Mouse (Mus musculus) adrenal gland, postnatal 0 days (tissue): Measurements from ENCODE around the gene Defb6. TPM values are rescaled to one million over a fixed set of nuclear protein-coding genes. Genes with fewer than 3 reads are reported as not detected.

Experiments used
- polyA plus RNA-seq: library from polyadenylated mRNA; unstranded; fragments of >200 nt; fragmentation: Nextera tagmentation; extraction: Ambion mirVana; gene quantifications from 2 replicates; pipeline ENCODE4 v1.2.1, GENCODE M21; 2015

Gene Defb6
- polyA plus RNA-seq = not detected in 2 replicates

DNA sequence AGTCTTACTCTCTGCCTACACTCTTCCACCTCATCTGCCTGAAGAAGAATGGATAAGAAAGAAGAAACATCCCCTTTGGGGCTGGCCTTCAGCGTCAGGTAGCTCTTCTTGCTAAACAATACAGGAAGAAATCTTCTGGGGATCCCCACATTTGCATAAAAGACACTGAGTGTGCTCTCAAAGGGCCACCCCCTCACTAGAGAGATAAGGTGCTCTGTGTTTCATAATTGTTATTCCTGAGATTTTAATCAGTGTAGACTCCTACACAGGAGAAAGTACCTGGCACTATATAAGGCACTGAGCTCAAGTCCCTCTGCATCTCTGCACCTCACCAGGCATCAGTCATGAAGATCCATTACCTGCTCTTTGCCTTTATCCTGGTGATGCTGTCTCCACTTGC is at the start of gene Defb6:
Gene Defb6 (plus strand): TSS at position 318 of the 400 bp plus-strand sequence.

DNA sequence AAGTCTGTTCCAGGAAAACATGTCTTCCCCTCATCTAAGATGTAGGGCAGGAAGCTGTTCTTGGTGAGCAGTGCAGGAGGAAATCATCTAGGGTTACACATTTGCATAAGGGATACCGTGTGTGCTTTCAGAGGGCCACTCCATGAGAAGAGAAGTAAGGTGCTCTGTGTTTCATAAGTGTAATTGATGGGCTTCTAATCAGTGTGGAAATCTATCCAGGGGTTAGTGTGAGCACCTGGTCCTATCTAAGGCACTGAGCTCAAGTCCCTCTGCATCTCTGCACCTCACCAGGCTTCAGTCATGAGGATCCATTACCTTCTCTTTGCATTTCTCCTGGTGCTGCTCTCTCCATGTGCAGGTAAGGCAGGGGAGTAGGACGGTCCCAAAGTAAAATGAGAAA is 14.3 kb downstream of the Defb6 start, which contains the start of gene Defb46:
Gene Defb46 (plus strand): TSS at position 301 of the 400 bp plus-strand sequence.

DNA sequence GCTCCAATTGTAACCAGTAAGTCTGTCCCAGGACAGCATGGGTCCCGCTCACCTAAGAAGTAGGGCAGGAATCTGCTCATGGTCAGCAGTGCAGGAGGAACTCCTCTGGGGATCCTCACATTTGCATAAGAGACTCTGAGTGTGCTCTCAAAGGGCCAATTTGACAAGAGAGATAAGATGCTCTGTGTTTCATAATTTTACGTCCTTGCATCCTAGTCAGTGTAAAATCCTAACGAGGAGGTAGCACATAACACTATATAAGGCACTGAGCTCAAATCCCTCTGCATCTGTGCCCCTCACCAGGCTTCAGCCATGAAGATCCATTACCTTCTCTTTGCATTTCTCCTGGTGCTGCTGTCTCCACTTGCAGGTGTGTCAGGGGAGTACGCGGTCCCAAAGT is 22.0 kb downstream of the Defb6 start, which contains the start of gene Defb5:
Gene Defb5 (plus strand): TSS at position 301 of the 400 bp plus-strand sequence.

Other genes with a start within 250 kb of the Defb6 start
- 0.39 and 0.69 TPM in 2 replicates for gene Defb40, start 247.2 kb upstream of the Defb6 start, polyA plus RNA-seq
- gene Defb37, start 234.4 kb upstream of the Defb6 start, polyA plus RNA-seq = 0.95 TPM in 1 of 2 replicates, not detected in the other
- not detected in 2 replicates for gene Defb38, start 198.9 kb upstream of the Defb6 start, polyA plus RNA-seq
- not detected in 2 replicates for gene Defb39, start 160.7 kb upstream of the Defb6 start, polyA plus RNA-seq
- 0.18 TPM in 1 of 2 replicates, not detected in the other for gene Defb12, start 110.6 kb upstream of the Defb6 start, polyA plus RNA-seq
- gene Defb34, start 101.7 kb upstream of the Defb6 start, polyA plus RNA-seq = not detected in 2 replicates
- not detected in 2 replicates for gene Gm45826, start 84.7 kb upstream of the Defb6 start, polyA plus RNA-seq
- gene Defb14, start 31.1 kb upstream of the Defb6 start, polyA plus RNA-seq = 1.5 and 2.5 TPM in 2 replicates
- gene Defb4, start 26.8 kb upstream of the Defb6 start, polyA plus RNA-seq = 0.43 TPM in 1 of 2 replicates, not detected in the other
- gene Defb46, start 14.4 kb downstream of the Defb6 start, polyA plus RNA-seq = not detected in 2 replicates
- not detected in 2 replicates for gene Defb5, start 22.1 kb downstream of the Defb6 start, polyA plus RNA-seq
- gene Defb3, start 67.9 kb downstream of the Defb6 start, polyA plus RNA-seq = not detected in 2 replicates
- gene Defb8, start 222.1 kb downstream of the Defb6 start, polyA plus RNA-seq = not detected in 2 replicates